Mouse (Mus musculus) heart, embryonic 12.5 days (tissue): ENCODE results near the gene Cdh18. TPM values are rescaled to one million over a fixed set of nuclear protein-coding genes. Genes with fewer than 3 reads are reported as not detected.

ENCODE experiments used
- ATAC-seq: fragments of 200-750 bp; cut with Nextera tagmentation; 2 replicates; pipeline ENCODE4 v1.8.0; 2017; ENCODE audit warnings: moderate TSS enrichment, moderate library complexity; ENCODE audit not compliant: insufficient number of reproducible peaks, low FRiP score
- H3K27ac ChIP-seq: fragments of 300-500 bp; sonication (generic); 2 replicates; pipeline ENCODE4 v1.5.1; 2016; ENCODE audit warnings: mild to moderate bottlenecking, moderate library complexity; ENCODE audit not compliant: poor library complexity, severe bottlenecking
- H3K27me3 ChIP-seq: fragments of 300-500 bp; sonication (generic); replicated peaks from 2 replicates; pipeline ENCODE4 v1.6.1; 2016; ENCODE audit warnings: mild to moderate bottlenecking, moderate library complexity
- H3K36me3 ChIP-seq: fragments of 300-500 bp; sonication (generic); 2 replicates; pipeline ENCODE4 v1.6.1; 2016; ENCODE audit warnings: mild to moderate bottlenecking, moderate library complexity
- H3K4me1 ChIP-seq: fragments of 300-500 bp; sonication (generic); replicated peaks from 2 replicates; pipeline ENCODE4 v1.6.1; 2016; ENCODE audit warnings: mild to moderate bottlenecking
- H3K4me2 ChIP-seq: fragments of 300-500 bp; sonication (generic); 2 replicates; pipeline ENCODE4 v1.6.1; 2016; ENCODE audit warnings: mild to moderate bottlenecking, moderate library complexity
- H3K4me3 ChIP-seq: fragments of 300-500 bp; sonication (generic); 2 replicates; pipeline ENCODE4 v1.5.1; 2016; ENCODE audit warnings: mild to moderate bottlenecking
- H3K9ac ChIP-seq: fragments of 300-500 bp; sonication (generic); 2 replicates; pipeline ENCODE4 v1.6.1; 2016; ENCODE audit warnings: mild to moderate bottlenecking, moderate library complexity
- H3K9me3 ChIP-seq: fragments of 300-500 bp; sonication (generic); replicated peaks from 2 replicates; pipeline ENCODE4 v1.6.1; 2016; ENCODE audit warnings: mild to moderate bottlenecking, moderate library complexity
- WGBS: fragments of 180-500 bp; shearing (Covaris S2); methylation state at CpG from one replicate; pipeline ENCODE4 v1.1.7; 2016; 5-methylcytosine and 5-hydroxymethylcytosine counted together
- polyA plus RNA-seq: library from polyadenylated mRNA; unstranded; fragments of >200 nt; fragmentation: Nextera tagmentation; extraction: Ambion mirVana; gene quantifications from 2 replicates; pipeline ENCODE4 v1.2.1, GENCODE M21; 2016

Gene Cdh18
- polyA plus RNA-seq, 1 experiment from 2014 or later: 0.10 TPM

DNA sequence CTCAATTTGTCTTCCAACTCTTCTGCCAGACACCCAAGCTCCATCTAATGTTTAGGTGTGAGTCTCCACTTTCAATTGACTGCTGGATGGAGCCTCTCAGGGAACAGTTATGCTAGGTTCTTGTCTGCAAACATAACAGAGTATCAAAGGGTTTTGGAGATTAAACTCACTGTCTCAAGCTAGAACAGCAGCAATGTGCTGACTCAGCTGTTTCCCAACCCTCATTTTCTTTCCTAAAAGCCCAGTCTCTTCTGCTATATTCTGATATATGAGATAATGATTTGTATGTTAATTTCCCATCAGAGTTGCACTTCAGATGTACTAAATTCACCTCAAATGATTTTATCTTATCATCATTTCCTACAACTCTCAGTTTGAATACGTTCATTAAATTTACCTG lies 398.4 kb downstream of the Cdh18 start:
- Histone ChIP-seq H3K36me3 (no peaks in the 10 kb centered on the region), H3K4me1 (no peaks in the 10 kb centered on the region), H3K9me3 (no peaks in the 10 kb centered on the region), H3K4me2 (no peak overlapping the region), H3K9ac (no peak overlapping the region), H3K4me3 (no peak overlapping the region), H3K27me3 (no peaks in the 10 kb centered on the region), H3K27ac (no peak overlapping the region)
- 74% methylated on average over 1 of the region's 1 CpGs for WGBS
- ATAC-seq: no peak

DNA sequence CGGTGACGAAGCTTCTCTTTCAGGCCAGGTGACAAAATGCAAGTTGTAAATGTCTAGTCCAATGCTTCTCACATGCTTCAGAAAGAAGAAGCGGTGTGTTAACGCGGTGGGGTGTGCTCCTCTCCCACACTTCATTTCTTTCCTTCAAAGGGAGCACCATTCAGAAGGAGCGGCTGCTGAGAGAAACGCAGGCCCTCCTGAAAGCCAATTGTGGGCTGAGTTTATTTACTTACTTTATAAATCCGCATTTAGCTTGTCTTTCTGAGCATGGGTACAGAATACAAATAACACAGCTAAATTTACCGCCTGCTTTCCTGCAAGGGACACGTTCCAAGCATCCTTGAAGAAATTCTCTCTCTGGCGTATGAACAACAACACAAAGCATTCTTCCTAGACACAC lies 420.6 kb downstream of the Cdh18 start:
- WGBS: 78% methylated on average over 11 of the region's 11 CpGs
- H3K4me1 ChIP-seq: no peaks in the 10 kb centered on the region
- ATAC-seq: no peak

DNA sequence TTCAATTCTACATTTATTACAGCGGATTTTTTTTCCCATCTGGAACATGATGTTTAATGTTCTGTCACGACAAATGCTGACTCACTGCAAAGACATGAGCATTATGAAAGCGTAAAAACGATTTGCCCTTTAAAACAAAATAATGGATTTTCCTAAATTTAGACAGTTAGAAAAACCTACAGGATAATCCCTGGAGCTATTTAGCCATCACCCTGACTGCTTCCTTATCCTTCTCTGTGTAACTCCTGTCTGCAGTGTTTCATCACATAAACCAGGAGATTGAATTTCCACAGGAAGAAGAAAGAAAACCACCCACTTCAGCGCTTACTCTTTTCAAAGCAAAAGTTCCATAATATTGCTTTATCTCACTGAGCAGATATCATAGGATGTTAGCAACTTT lies 431.3 kb downstream of the Cdh18 start:
- H3K27ac ChIP-seq: no peak overlapping the region
- no peaks in the 10 kb centered on the region for H3K9me3 ChIP-seq
- no peaks in the 10 kb centered on the region for H3K36me3 ChIP-seq
- H3K4me1 ChIP-seq: no peaks in the 10 kb centered on the region
- H3K9ac ChIP-seq: no peak overlapping the region
- no peak overlapping the region for H3K4me2 ChIP-seq
- H3K4me3 ChIP-seq: no peak overlapping the region
- H3K27me3 ChIP-seq: no peaks in the 10 kb centered on the region
- no peak for ATAC-seq
- WGBS: 74% methylated on average over 5 of the region's 5 CpGs

More for the DNA sequence above, 420.6 kb downstream of the Cdh18 start:
- H3K36me3 ChIP-seq: no peaks in the 10 kb centered on the region
- H3K9ac ChIP-seq: no peak overlapping the region
- no peak overlapping the region for H3K4me3 ChIP-seq
- H3K27ac ChIP-seq: no peak overlapping the region
- H3K4me2 ChIP-seq: no peak overlapping the region
- H3K27me3 ChIP-seq: no peaks in the 10 kb centered on the region
- no peaks in the 10 kb centered on the region for H3K9me3 ChIP-seq

DNA sequence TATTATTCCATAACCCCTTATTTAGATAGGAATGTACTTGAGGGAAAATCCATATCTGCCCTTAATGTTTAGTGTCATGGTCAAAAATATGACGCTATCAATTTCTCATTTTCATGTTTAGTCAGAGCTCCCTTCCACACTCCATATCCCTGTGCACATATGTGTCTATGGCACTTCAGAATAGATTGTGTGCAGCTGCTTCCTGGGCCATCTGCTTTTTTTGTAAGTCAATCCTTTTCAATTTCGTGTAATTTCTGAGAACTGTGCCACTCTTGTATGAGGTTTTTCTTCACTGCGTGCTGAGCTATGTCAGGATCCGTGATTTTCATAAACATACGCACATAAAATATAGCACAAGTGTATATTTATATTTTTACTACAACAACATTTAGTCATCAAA lies 435.8 kb downstream of the Cdh18 start:
- WGBS: 78% methylated on average over 5 of the region's 5 CpGs
- no peak for ATAC-seq
- H3K9ac ChIP-seq: no peak overlapping the region
- H3K9me3 ChIP-seq: no peaks in the 10 kb centered on the region
- no peak overlapping the region for H3K4me2 ChIP-seq
- no peak overlapping the region for H3K27ac ChIP-seq
- no peaks in the 10 kb centered on the region for H3K4me1 ChIP-seq
- H3K36me3 ChIP-seq: no peaks in the 10 kb centered on the region
- H3K4me3 ChIP-seq: no peak overlapping the region
- H3K27me3 ChIP-seq: no peaks in the 10 kb centered on the region

DNA sequence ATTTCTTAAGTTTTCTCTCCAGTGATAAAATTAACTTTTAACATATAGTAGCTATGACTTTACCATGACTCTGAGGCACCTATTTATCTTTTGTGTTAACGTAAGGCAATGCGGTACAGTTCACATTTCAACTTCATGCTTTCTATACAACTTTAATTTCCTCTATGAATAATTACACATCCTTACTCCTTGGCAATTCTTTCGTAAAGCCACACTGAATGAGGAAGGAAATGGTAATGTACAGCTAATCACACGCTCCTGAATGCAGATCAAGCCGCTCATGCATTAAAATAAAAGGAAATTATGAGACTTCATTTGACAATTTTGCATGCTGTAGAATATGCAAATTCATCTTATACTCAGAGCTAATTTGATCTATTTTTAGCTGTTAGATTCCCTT lies 467.9 kb downstream of the Cdh18 start:
- Histone ChIP-seq H3K27me3 (no peaks in the 10 kb centered on the region), H3K36me3 (no peaks in the 10 kb centered on the region), H3K9me3 (no peaks in the 10 kb centered on the region), H3K4me2 (no peak overlapping the region), H3K27ac (no peak overlapping the region), H3K9ac (no peak overlapping the region), H3K4me1 (no peaks in the 10 kb centered on the region), H3K4me3 (no peak overlapping the region)
- ATAC-seq: no peak
- WGBS: 86% methylated on average over 5 of the region's 5 CpGs

DNA sequence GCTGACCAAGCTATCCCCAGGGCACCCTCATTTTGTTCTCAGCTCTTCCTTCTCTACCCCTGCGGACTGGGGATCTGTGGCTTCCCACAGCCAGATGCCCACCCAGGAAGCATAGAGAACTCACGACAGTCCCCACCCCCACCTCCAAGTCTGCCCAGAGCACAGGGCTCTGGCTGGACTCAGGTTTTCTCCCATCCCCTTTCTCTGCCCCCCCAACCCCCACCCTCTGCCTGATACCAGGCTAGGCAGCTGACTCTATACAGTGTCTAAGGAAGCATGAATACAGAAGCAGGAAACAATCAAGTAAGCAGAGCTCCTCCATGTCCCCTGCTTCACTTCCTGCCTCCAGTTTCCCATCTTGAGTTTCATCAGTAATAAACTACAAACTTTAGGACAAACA lies 472.3 kb downstream of the Cdh18 start:
- Histone ChIP-seq H3K36me3 (no peaks in the 10 kb centered on the region), H3K27ac (no peak overlapping the region), H3K4me1 (no peaks in the 10 kb centered on the region), H3K27me3 (no peaks in the 10 kb centered on the region), H3K4me2 (peak overlapping the region; percentile 32; the same call in 1 of the 2 replicates), H3K9ac (no peak overlapping the region), H3K4me3 (no peak overlapping the region), H3K9me3 (no peaks in the 10 kb centered on the region)
- WGBS: 47% methylated on average over 2 of the region's 2 CpGs
- no peak for ATAC-seq

DNA sequence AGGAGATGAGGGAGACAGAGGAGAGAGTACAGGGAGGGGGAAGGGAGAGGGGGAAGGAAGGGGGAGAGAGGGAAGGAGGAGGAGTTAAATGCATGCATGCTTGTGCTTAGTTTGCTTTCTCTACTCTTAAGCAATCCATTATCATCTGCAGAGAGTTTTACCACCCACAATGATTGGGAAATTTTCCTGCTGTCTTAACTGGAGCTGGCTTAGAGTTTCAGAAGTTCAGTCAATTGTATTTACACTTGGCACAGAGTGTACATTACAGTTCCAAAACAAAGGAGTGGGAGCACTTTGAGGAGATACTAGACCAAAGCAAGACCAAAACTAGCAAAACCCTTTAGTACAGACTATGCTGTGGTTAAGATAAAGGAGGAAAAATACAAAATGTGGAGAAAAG lies 473.8 kb downstream of the Cdh18 start:
- Histone ChIP-seq H3K9me3 (no peaks in the 10 kb centered on the region), H3K36me3 (no peaks in the 10 kb centered on the region), H3K9ac (no peak overlapping the region), H3K4me2 (no peak overlapping the region), H3K4me1 (no peaks in the 10 kb centered on the region), H3K4me3 (no peak overlapping the region), H3K27me3 (no peaks in the 10 kb centered on the region), H3K27ac (no peak overlapping the region)
- no peak for ATAC-seq

DNA sequence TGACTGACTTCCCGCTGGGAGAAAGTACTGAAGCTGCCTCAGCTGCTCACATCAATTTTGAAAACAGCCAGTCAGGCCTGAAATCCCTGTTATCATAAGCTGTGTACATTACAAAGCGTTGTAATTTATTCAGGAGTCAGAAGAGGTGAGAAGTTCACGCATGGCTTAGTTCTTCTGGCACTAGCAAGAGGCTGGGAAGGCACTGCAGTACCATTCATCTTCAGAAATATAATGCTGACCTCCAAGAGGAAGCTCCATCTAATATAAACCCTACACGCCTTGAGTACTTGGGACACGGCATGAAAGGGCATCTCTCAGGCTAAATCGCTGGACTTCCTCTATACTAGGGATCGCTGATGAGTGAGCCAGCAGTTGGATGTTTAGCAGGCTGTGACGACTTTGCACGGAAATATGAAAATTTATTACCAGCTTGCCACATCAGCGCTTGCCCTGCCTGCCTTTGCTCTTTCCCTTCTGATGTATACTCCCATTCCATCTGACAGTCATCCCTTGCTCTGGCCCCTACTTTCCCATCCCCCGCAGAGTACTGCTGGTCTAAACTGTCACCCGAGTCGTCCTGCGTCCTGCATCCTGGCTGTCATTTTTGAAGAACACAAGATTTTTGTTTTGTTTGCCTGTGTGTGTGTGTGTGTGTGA lies 486.9 kb downstream of the Cdh18 start:
- Histone ChIP-seq H3K9me3 (no peaks in the 10 kb centered on the region), H3K36me3 (no peaks in the 10 kb centered on the region), H3K4me2 (peak overlapping the region; percentile 83), H3K9ac (peak overlapping the region; percentile 55), H3K27ac (no peak overlapping the region), H3K4me3 (peak overlapping the region; percentile 46), H3K27me3 (no peaks in the 10 kb centered on the region), H3K4me1 (peaks cover 3% of the 10 kb centered on the region; the same call in 1 of the 2 replicates)
- WGBS: 11% methylated on average over 14 of the region's 14 CpGs
- no peak for ATAC-seq

DNA sequence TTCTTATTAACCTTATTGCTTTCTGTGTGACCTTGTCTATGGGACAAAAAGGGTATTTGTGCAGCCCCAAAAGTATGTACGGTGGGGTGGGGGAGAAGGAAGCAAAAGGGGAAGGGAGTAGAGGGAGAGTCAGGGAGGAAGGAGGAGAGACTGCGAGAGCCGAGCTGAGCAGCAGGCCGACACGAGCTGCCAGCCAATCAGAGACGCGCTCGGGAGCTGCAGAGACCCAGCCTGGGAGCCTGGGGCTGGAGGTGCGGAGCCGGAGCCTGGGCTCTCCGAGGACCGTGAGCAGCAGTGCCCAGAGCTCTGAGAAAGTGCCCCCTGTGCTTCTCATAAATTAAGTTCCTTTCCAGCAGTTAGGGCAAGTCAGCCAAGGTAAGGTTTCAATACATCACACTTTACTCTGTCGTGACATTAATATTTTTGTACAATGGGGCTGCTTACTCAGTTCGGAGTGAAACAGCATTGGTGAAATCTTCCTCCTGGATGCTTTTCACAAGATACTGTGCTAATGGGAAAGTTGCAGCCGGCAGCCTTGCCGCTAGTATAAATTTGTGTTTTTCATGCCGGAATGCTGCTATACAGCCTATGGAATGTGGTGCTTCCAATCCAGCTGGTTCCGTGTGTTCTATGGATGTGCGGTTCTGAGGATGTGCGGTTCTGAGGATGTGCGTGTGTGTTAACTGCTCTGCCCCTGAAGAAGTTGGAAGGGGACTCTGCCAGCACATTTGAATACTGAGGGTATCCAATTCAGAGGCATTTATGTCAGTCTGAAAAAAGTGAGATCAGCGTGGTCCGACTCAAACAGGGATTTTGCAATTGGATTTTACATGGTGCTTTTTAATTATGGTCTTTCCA lies 487.6 kb downstream of the Cdh18 start:
- H3K4me3 ChIP-seq: peak overlapping the region; percentile 46
- H3K4me2 ChIP-seq: peak overlapping the region; percentile 83
- no peaks in the 10 kb centered on the region for H3K36me3 ChIP-seq
- ATAC-seq: peak; percentile 91
- H3K27me3 ChIP-seq: no peaks in the 10 kb centered on the region
- H3K9me3 ChIP-seq: no peaks in the 10 kb centered on the region
- peaks cover 3% of the 10 kb centered on the region; the same call in 1 of the 2 replicates for H3K4me1 ChIP-seq
- H3K9ac ChIP-seq: peak overlapping the region; percentile 55
- 11% methylated on average over 23 of the region's 23 CpGs for WGBS
- H3K27ac ChIP-seq: no peak overlapping the region

DNA sequence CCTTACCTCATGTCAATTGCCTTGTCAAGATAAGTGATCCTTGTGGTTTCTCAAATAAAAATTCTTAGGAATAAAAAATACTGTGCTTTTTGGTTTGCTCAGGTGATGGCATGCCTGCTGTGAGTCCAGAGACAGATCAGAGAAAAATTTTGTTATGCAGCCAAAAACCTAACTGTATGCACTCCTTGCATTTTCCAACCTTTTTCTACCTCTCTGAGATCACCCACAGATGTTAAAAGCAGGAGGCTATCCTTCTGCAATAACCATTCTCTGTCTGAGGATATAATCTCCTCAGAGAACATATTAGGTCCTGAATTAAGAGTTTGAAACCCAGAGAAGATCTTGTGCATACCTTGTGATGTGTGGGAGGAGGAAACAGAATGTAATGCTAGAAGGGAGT lies 488.7 kb downstream of the Cdh18 start:
- no peaks in the 10 kb centered on the region for H3K27me3 ChIP-seq
- H3K9ac ChIP-seq: no peak overlapping the region
- no peaks in the 10 kb centered on the region for H3K36me3 ChIP-seq
- H3K9me3 ChIP-seq: no peaks in the 10 kb centered on the region
- H3K27ac ChIP-seq: no peak overlapping the region
- H3K4me2 ChIP-seq: no peak overlapping the region
- no peak for ATAC-seq
- H3K4me3 ChIP-seq: no peak overlapping the region
- H3K4me1 ChIP-seq: peaks cover 3% of the 10 kb centered on the region; the same call in 1 of the 2 replicates

DNA sequence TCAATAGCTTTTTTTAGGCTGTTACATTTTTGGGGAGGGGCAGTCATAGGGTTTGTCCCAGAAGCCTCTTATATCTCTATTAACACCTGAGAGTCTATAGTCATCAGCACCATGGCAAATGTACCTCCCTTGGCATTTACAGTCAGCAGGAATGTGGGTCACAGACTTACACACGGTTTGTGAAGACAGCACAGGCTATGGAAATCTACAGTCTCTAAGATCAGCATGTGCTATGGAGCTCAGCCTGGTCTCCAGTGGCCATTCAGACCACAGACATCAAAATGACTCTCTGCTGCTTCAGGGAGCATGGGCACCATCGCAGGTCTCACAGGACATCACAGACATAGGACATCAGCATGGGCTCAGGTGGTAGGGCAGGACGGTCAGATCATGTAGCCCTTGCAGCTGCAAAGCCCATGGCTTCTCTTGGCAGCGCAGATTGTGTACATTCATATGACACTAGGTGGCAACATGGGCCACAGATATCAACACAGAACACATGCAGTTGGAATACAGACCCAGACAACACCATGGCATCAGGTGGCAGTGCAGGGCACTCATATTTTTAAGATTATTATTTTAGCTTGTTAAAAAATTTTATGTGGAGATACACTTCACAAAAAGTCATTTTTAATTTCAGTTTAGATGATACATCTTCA lies 497.4 kb downstream of the Cdh18 start:
- no peak overlapping the region for H3K4me2 ChIP-seq
- no peak overlapping the region for H3K9ac ChIP-seq
- no peaks in the 10 kb centered on the region for H3K9me3 ChIP-seq
- no peaks in the 10 kb centered on the region for H3K27me3 ChIP-seq
- H3K4me3 ChIP-seq: no peak overlapping the region
- no peaks in the 10 kb centered on the region for H3K4me1 ChIP-seq
- WGBS: 68% methylated on average over 4 of the region's 4 CpGs
- no peak overlapping the region for H3K27ac ChIP-seq
- ATAC-seq: no peak
- no peaks in the 10 kb centered on the region for H3K36me3 ChIP-seq
